Mouse (Mus musculus) MEL (cell line): ENCODE results near the gene Sh2d3c.

Experiments
- KAT2A ChIP-seq: conservative IDR thresholded peaks from 2 replicates; pipeline ENCODE4 v1.6.1; 2012; ENCODE audit warnings: low read depth, low read length, improper control_type of control experiment, inconsistent platforms
- POLR2A ChIP-seq, 2 experiments: IDR thresholded peaks; 2 replicates each; pipeline ENCODE4 v1.6.1; 2011 to 2012; ENCODE audit warnings: low read length in 2 of 2, mild to moderate bottlenecking in 2 of 2, control low read depth in 1 of 2, improper control_type of control experiment in 1 of 2, low read depth in 1 of 2, moderate library complexity in 1 of 2; ENCODE audit not compliant: control insufficient read depth in 1 of 2, insufficient read depth in 1 of 2, poor library complexity in 1 of 2

DNA sequence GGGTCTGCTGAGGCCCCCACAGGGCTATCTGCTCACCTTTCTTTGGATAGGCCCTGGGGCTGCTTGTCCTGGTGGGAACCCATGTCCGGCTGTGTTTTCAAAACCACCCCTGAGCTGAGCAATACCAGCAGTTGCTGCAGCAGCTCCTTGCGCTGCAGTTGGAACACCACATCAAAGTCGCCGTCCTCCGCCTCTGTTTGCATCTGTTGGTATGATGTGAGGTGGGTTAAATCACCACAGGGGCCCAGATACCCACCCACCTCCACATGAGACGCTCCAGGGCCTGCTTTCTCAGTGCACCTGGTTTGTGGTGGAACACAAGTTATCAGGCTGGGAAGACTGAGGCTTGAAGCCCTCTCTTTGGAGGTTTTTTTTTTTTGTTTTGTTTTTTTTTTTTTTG is 57.2 kb downstream of the Sh2d3c start:
- TF ChIP-seq KAT2A (no peak), POLR2A (IDR thresholded peaks at IDR 0.05; ENCODE audit: control insufficient read depth in 1 of 2, insufficient read depth in 1 of 2, low read depth in 1 of 2, low read length in 2 of 2, poor library complexity in 1 of 2) (no peak)
